Mouse (Mus musculus) testis, adult 2 months (tissue): ENCODE measurements around the gene Fam72a.

Experiments
- CTCF ChIP-seq: fragments of 200-500 bp; IDR thresholded peaks from 2 replicates; pipeline ENCODE4 v1.5.1; 2012; ENCODE audit warnings: low read depth, mild to moderate bottlenecking, inconsistent platforms, low read length, moderate library complexity; ENCODE audit not compliant: control insufficient read depth, insufficient read depth, insufficient replicate concordance
- POLR2A ChIP-seq: fragments of 200-500 bp; IDR thresholded peaks from 2 replicates; pipeline ENCODE4 v1.6.1; 2012; ENCODE audit warnings: low read depth, mild to moderate bottlenecking, inconsistent platforms, low read length, moderate library complexity; ENCODE audit not compliant: control insufficient read depth

DNA sequence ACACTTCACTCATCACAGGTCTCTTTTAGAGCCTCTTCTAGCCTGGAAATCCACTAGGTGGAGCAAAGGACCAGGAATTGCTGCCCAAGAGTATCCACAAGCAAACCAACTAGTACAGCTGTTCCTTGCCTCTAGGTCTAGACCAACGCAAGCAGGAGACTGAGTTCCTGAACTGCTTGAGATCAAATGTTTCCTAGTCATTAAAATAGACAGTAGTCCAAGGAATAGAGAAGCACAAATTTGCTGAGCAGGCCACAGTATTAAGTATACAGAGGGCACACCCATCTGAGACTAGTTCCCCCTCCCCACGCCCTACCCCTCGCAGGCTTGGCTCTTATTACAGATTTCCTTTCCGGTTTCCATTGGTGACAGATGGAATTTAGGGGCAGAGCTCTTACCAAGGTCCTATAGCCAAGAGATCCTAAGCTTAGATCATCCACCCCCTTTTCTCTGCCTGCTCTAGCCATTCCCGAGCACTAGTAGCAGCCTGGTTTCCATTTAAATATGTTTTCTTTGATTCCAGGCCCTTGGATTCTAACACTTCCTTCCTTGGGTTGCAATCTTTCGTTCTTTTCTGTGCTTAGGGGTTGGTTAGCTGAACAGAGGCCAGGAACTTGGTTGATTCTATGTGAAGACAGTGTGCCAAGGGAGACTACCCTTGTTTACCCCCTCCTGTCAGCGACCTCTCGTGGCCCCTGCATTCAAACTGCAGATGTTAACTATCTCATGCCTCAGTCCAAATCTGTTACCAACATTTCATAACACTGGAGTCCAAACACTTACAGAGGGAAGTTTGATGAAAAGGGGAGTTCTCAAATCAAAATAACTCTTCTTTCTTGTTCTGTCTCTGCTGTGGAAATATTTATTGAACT is 21.0 kb downstream of the Fam72a start:
- TF ChIP-seq CTCF (no peak), POLR2A (no peak)
